Mouse (Mus musculus) cerebellum, adult 2 months (tissue): Measurements from ENCODE around the gene Aff4.

ENCODE experiments used
- CTCF ChIP-seq: fragments of 200-500 bp; IDR thresholded peaks from 2 replicates; pipeline ENCODE4 v1.5.1; 2011; ENCODE audit warnings: low read depth, mild to moderate bottlenecking, control low read depth, low read length, moderate library complexity, borderline replicate concordance; ENCODE audit not compliant: insufficient read depth
- POLR2A ChIP-seq: fragments of 200-500 bp; IDR thresholded peaks from 2 replicates; pipeline ENCODE4 v1.6.1; 2011; ENCODE audit warnings: low read length, control low read depth, borderline replicate concordance; ENCODE audit not compliant: insufficient read depth

- TF ChIP-seq CTCF (no peak), POLR2A (no peak)
Measured at GRCm38 (mm10) chr11:53332076-53332680, 18.5 kb upstream of the Aff4 start.
